Mouse (Mus musculus): Measurements from ENCODE around the gene Snx13.

Gene Snx13

GRCm38 (mm10) chr12:35046999-35047319, at the start of gene Snx13:
TSS of gene Snx13 (plus strand) at chr12:35047186.
- peak; percentile 76 to 83 for DNase-seq (ENCODE audit: low spot score in 2 of 2)

GRCm38 (mm10) chr12:34997597-34998182, 49.3 kb upstream of the Snx13 start:
- no peak for DNase-seq (ENCODE audit: low spot score in 2 of 2)

GRCm38 (mm10) chr12:34998778-34999467, 48.1 kb upstream of the Snx13 start:
- DNase-seq (ENCODE audit: low spot score in 2 of 2) = no peak

GRCm38 (mm10) chr12:35000323-35000722, 46.7 kb upstream of the Snx13 start:
- no peak for DNase-seq (ENCODE audit: low spot score in 2 of 2)

GRCm38 (mm10) chr12:35005748-35006147, 41.2 kb upstream of the Snx13 start:
- no peak for DNase-seq (ENCODE audit: low spot score in 2 of 2)

GRCm38 (mm10) chr12:35007851-35008250, 39.1 kb upstream of the Snx13 start:
- DNase-seq (ENCODE audit: low spot score in 2 of 2) = no peak

- DNase-seq (ENCODE audit: low spot score in 2 of 2) = peak in 1 of 2 experiments; percentile 20
Measured at GRCm38 (mm10) chr12:35008340-35009137, 38.4 kb upstream of the Snx13 start.

GRCm38 (mm10) chr12:35011462-35011861, 35.5 kb upstream of the Snx13 start:
- DNase-seq (ENCODE audit: low spot score in 2 of 2) = no peak

- no peak for DNase-seq (ENCODE audit: low spot score in 2 of 2)
Measured at GRCm38 (mm10) chr12:35013950-35014349, 33.0 kb upstream of the Snx13 start.

GRCm38 (mm10) chr12:35016056-35016455, 30.9 kb upstream of the Snx13 start:
- DNase-seq (ENCODE audit: low spot score in 2 of 2) = no peak

GRCm38 (mm10) chr12:35016481-35017250, 30.3 kb upstream of the Snx13 start:
- no peak for DNase-seq (ENCODE audit: low spot score in 2 of 2)

- no peak for DNase-seq (ENCODE audit: low spot score in 2 of 2)
Measured at GRCm38 (mm10) chr12:35018679-35019237, 28.2 kb upstream of the Snx13 start.

- DNase-seq (ENCODE audit: low spot score in 2 of 2) = no peak
Measured at GRCm38 (mm10) chr12:35021285-35021684, 25.7 kb upstream of the Snx13 start.

- DNase-seq (ENCODE audit: low spot score in 2 of 2) = no peak
Measured at GRCm38 (mm10) chr12:35022066-35022465, 24.9 kb upstream of the Snx13 start.

GRCm38 (mm10) chr12:35025916-35026432, 21.0 kb upstream of the Snx13 start:
- DNase-seq (ENCODE audit: low spot score in 2 of 2) = no peak

- DNase-seq (ENCODE audit: low spot score in 2 of 2) = no peak
Measured at GRCm38 (mm10) chr12:35027533-35027932, 19.5 kb upstream of the Snx13 start.

GRCm38 (mm10) chr12:35038668-35039570, 8.1 kb upstream of the Snx13 start:
- DNase-seq (ENCODE audit: low spot score in 2 of 2) = peak in 1 of 2 experiments; percentile 26

- no peak for DNase-seq (ENCODE audit: low spot score in 2 of 2)
Measured at GRCm38 (mm10) chr12:35039571-35039936, 7.4 kb upstream of the Snx13 start.

GRCm38 (mm10) chr12:35041964-35042363, 5.0 kb upstream of the Snx13 start:
- DNase-seq (ENCODE audit: low spot score in 2 of 2) = no peak

- peak in 1 of 2 experiments; percentile 22 for DNase-seq (ENCODE audit: low spot score in 2 of 2)
Measured at GRCm38 (mm10) chr12:35046310-35046998, 532 bp upstream of the Snx13 start.
